Mouse (Mus musculus): Measurements from ENCODE around the gene Gorasp1. TPM values are rescaled to one million over a fixed set of nuclear protein-coding genes. Genes with fewer than 3 reads are reported as not detected.
A peak's percentile ranks its signal among the peaks of the same experiment; 100 is the strongest.

Gorasp1 gene
- polyA plus RNA-seq, 2 experiments, result 6.1 to 9.1 TPM

GRCm38 (mm10) chr9:119893881-119894280 is 43.5 kb downstream of the Gorasp1 start:
- no peaks in the 10 kb centered on the region for H3K9me3 ChIP-seq (ENCODE audit: control insufficient read depth, low read length)
- no peak overlapping the region for H3K27ac ChIP-seq
- no peaks in the 10 kb centered on the region for H3K36me3 ChIP-seq (replicated peaks; ENCODE audit: control insufficient read depth, insufficient read depth, low read depth)
- 78% methylated on average over 5 of the region's 5 CpGs for WGBS (ENCODE audit: insufficient replicate concordance)
- peaks cover 11 to 14% of the 10 kb centered on the region in 2 experiments for H3K4me1 ChIP-seq (replicated peaks; ENCODE audit: control insufficient read depth in 2 of 2, insufficient read depth in 2 of 2, low read length in 1 of 2)
- no peak overlapping the region for H3K9ac ChIP-seq (replicated peaks)
- no peaks in the 10 kb centered on the region for H3K27me3 ChIP-seq (ENCODE audit: control insufficient read depth, insufficient read depth, low read length)
- TF ChIP-seq EP300 (IDR thresholded peaks at IDR 0.05; ENCODE audit: low read depth), result no peak
- no peak for TF ChIP-seq CTCF (IDR thresholded peaks at IDR 0.05; ENCODE audit: low read depth)
- no peak for ATAC-seq (ENCODE audit: insufficient read depth)
- no peak for DNase-seq (ENCODE audit: low read depth in 3 of 3, low spot score in 3 of 3)
- H3K4me2 ChIP-seq (ENCODE audit: low read depth), result peak overlapping the region; percentile 94
- H3K4me3 ChIP-seq (ENCODE audit: insufficient read depth in 1 of 2, low read depth in 2 of 2, low read length in 2 of 2), result no peak overlapping the region; a peak in 1 of 4 replicates

- Histone ChIP-seq H3K4me3 (ENCODE audit: insufficient read depth in 1 of 2, low read depth in 2 of 2, low read length in 2 of 2) (no peak overlapping the region), H3K4me1 (replicated peaks; ENCODE audit: control insufficient read depth in 2 of 2, insufficient read depth in 2 of 2, low read length in 1 of 2) (peaks cover 7 to 8% of the 10 kb centered on the region in 2 experiments), H3K27me3 (ENCODE audit: control insufficient read depth, insufficient read depth, low read length) (no peaks in the 10 kb centered on the region), H3K9me3 (ENCODE audit: control insufficient read depth, low read length) (no peaks in the 10 kb centered on the region), H3K27ac (no peak overlapping the region), H3K36me3 (replicated peaks; ENCODE audit: control insufficient read depth, insufficient read depth, low read depth) (no peaks in the 10 kb centered on the region), H3K4me2 (ENCODE audit: low read depth) (no peak overlapping the region), H3K9ac (replicated peaks) (no peak overlapping the region)
- peak in 1 of 3 experiments; percentile 32 for DNase-seq (ENCODE audit: low read depth in 3 of 3, low spot score in 3 of 3)
- 33% methylated on average over 2 of the region's 2 CpGs for WGBS (ENCODE audit: insufficient replicate concordance)
- TF ChIP-seq CTCF (IDR thresholded peaks at IDR 0.05; ENCODE audit: low read depth) (peak; percentile 45; the same call in 1 of the 2 replicates), EP300 (IDR thresholded peaks at IDR 0.05; ENCODE audit: low read depth) (peak; percentile 30; the same call in 1 of the 2 replicates)
- ATAC-seq (ENCODE audit: insufficient read depth), result no peak
These were observed 46.7 kb downstream of the Gorasp1 start for GRCm38 (mm10) chr9:119890692-119891091.

- H3K9ac ChIP-seq (replicated peaks), result no peak overlapping the region
- H3K9me3 ChIP-seq (ENCODE audit: control insufficient read depth, low read length), result no peaks in the 10 kb centered on the region
- 66% methylated on average over 9 of the region's 9 CpGs for WGBS (ENCODE audit: insufficient replicate concordance)
- no peak overlapping the region for H3K27ac ChIP-seq
- H3K4me2 ChIP-seq (ENCODE audit: low read depth), result no peak overlapping the region
- no peaks in the 10 kb centered on the region for H3K36me3 ChIP-seq (replicated peaks; ENCODE audit: control insufficient read depth, insufficient read depth, low read depth)
- DNase-seq (ENCODE audit: low read depth in 3 of 3, low spot score in 3 of 3), result no peak
- H3K27me3 ChIP-seq (ENCODE audit: control insufficient read depth, insufficient read depth, low read length), result no peaks in the 10 kb centered on the region
- no peak overlapping the region for H3K4me3 ChIP-seq (ENCODE audit: insufficient read depth in 1 of 2, low read depth in 2 of 2, low read length in 2 of 2)
- peaks cover 3 to 5% of the 10 kb centered on the region in 2 experiments for H3K4me1 ChIP-seq (replicated peaks; ENCODE audit: control insufficient read depth in 2 of 2, insufficient read depth in 2 of 2, low read length in 1 of 2)
- TF ChIP-seq CTCF (IDR thresholded peaks at IDR 0.05; ENCODE audit: low read depth) (no peak), EP300 (IDR thresholded peaks at IDR 0.05; ENCODE audit: low read depth) (no peak)
- ATAC-seq (ENCODE audit: insufficient read depth), result no peak
These were observed 47.9 kb downstream of the Gorasp1 start for GRCm38 (mm10) chr9:119889446-119889845.

- Histone ChIP-seq H3K27me3 (ENCODE audit: control insufficient read depth, insufficient read depth, low read length) (no peaks in the 10 kb centered on the region), H3K4me3 (ENCODE audit: insufficient read depth in 1 of 2, low read depth in 2 of 2, low read length in 2 of 2) (no peak overlapping the region), H3K4me2 (ENCODE audit: low read depth) (no peak overlapping the region), H3K36me3 (replicated peaks; ENCODE audit: control insufficient read depth, insufficient read depth, low read depth) (no peaks in the 10 kb centered on the region), H3K4me1 (replicated peaks; ENCODE audit: control insufficient read depth in 2 of 2, insufficient read depth in 2 of 2, low read length in 1 of 2) (no peaks in the 10 kb centered on the region), H3K27ac (no peak overlapping the region), H3K9ac (replicated peaks) (no peak overlapping the region), H3K9me3 (ENCODE audit: control insufficient read depth, low read length) (no peaks in the 10 kb centered on the region)
- TF ChIP-seq EP300 (IDR thresholded peaks at IDR 0.05; ENCODE audit: low read depth), result no peak
- TF ChIP-seq CTCF (IDR thresholded peaks at IDR 0.05; ENCODE audit: low read depth), result no peak
- no peak for DNase-seq (ENCODE audit: low read depth in 3 of 3, low spot score in 3 of 3)
- WGBS (ENCODE audit: insufficient replicate concordance), result 70% methylated on average over 2 of the region's 2 CpGs
- ATAC-seq (ENCODE audit: insufficient read depth), result no peak
These were observed 48.5 kb downstream of the Gorasp1 start for GRCm38 (mm10) chr9:119888843-119889246.

DNA sequence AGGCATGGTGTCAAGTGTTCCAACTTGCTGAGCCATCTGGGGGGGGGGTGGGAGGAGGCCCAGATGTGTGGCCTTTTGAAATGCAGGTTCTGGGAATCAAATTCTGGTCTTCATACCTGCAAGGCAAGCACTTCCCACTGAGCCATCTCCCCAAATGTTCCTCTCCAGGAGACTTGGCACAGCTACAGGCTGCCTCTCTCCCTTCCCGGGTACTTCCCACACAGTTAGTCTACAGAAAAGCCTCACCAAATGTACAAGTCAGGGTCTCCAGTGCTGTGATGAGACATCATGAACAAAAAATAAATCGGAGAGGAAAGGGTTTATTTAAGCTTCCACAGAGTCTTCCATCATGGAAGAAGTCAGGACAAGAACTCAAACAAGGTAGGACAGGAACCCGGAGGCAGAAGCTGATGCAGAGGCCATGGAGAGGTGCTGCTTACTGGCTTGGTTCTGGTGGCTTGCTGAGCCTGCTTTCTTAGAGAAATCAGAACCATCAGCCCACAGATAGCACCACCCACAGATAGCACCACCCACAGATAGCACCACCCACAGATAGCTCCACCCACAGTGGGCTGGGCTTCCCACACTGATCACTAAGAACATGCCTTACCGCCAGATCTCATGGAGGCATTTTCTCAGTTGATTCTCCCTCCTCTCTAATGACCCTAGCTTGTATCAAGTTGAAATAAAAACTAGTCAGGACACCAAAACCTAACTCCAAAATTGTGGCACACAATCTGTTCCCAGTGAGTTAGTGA is 50.0 kb downstream of the Gorasp1 start:
- DNase-seq (ENCODE audit: low read depth in 3 of 3, low spot score in 3 of 3) (peak in 1 of 3 experiments; percentile 9), ATAC-seq (ENCODE audit: insufficient read depth) (no peak)
- no peak overlapping the region for H3K4me3 ChIP-seq (ENCODE audit: insufficient read depth in 1 of 2, low read depth in 2 of 2, low read length in 2 of 2)
- 64% methylated on average over 4 of the region's 4 CpGs for WGBS (ENCODE audit: insufficient replicate concordance)
- H3K9ac ChIP-seq (replicated peaks), result no peak overlapping the region
- no peaks in the 10 kb centered on the region for H3K36me3 ChIP-seq (replicated peaks; ENCODE audit: control insufficient read depth, insufficient read depth, low read depth)
- no peaks in the 10 kb centered on the region for H3K4me1 ChIP-seq (replicated peaks; ENCODE audit: control insufficient read depth in 2 of 2, insufficient read depth in 2 of 2, low read length in 1 of 2)
- H3K27me3 ChIP-seq (ENCODE audit: control insufficient read depth, insufficient read depth, low read length), result no peaks in the 10 kb centered on the region
- no peak overlapping the region for H3K27ac ChIP-seq
- TF ChIP-seq CTCF (IDR thresholded peaks at IDR 0.05; ENCODE audit: low read depth) (no peak), EP300 (IDR thresholded peaks at IDR 0.05; ENCODE audit: low read depth) (no peak)
- H3K9me3 ChIP-seq (ENCODE audit: control insufficient read depth, low read length), result no peaks in the 10 kb centered on the region
- no peak overlapping the region for H3K4me2 ChIP-seq (ENCODE audit: low read depth)

Other genes with a start within 250 kb of the Gorasp1 start
- gene Scn10a, start 218.2 kb downstream of the Gorasp1 start, polyA plus RNA-seq (2012; rRNA removed), result 0.08 and 0.11 TPM in 2 replicates
- 0.06 TPM in 1 of 2 replicates, not detected in the other for gene Scn10a, start 218.2 kb downstream of the Gorasp1 start, polyA plus RNA-seq (2014; fragmentation: Nextera tagmentation; extraction: Ambion mirVana)
- gene Scn11a, start 112.1 kb downstream of the Gorasp1 start, polyA plus RNA-seq (2012; rRNA removed), result 0.01 TPM in 1 of 2 replicates, not detected in the other
- gene Scn11a, start 112.1 kb downstream of the Gorasp1 start, polyA plus RNA-seq (2014; fragmentation: Nextera tagmentation; extraction: Ambion mirVana), result not detected in 2 replicates
- gene Wdr48, start 42.7 kb downstream of the Gorasp1 start, polyA plus RNA-seq (2012; rRNA removed), result 11.0 and 16.1 TPM in 2 replicates
- gene Wdr48, start 42.7 kb downstream of the Gorasp1 start, polyA plus RNA-seq (2014; fragmentation: Nextera tagmentation; extraction: Ambion mirVana), result 20.6 and 25.6 TPM in 2 replicates
- 0.22 and 0.28 TPM in 2 replicates for gene Ttc21a, start within 50 bp of the Gorasp1 start, polyA plus RNA-seq (2012; rRNA removed)
- gene Ttc21a, start within 50 bp of the Gorasp1 start, polyA plus RNA-seq (2014; fragmentation: Nextera tagmentation; extraction: Ambion mirVana), result 0.11 and 0.25 TPM in 2 replicates
- gene Csrnp1, start 47.1 kb upstream of the Gorasp1 start, polyA plus RNA-seq (2012; rRNA removed), result 2.1 and 2.2 TPM in 2 replicates
- gene Csrnp1, start 47.1 kb upstream of the Gorasp1 start, polyA plus RNA-seq (2014; fragmentation: Nextera tagmentation; extraction: Ambion mirVana), result 0.38 and 0.44 TPM in 2 replicates
- gene Xirp1, start 86.0 kb upstream of the Gorasp1 start, polyA plus RNA-seq (2012; rRNA removed), result not detected in 2 replicates
- not detected in 2 replicates for gene Xirp1, start 86.0 kb upstream of the Gorasp1 start, polyA plus RNA-seq (2014; fragmentation: Nextera tagmentation; extraction: Ambion mirVana)
- gene Cx3cr1, start 132.3 kb upstream of the Gorasp1 start, polyA plus RNA-seq (2012; rRNA removed), result 1.4 and 1.5 TPM in 2 replicates
- gene Cx3cr1, start 132.3 kb upstream of the Gorasp1 start, polyA plus RNA-seq (2014; fragmentation: Nextera tagmentation; extraction: Ambion mirVana), result 0.69 and 1.3 TPM in 2 replicates
- gene Ccr8, start 154.5 kb upstream of the Gorasp1 start, polyA plus RNA-seq (2012; rRNA removed), result not detected in 2 replicates
- gene Ccr8, start 154.5 kb upstream of the Gorasp1 start, polyA plus RNA-seq (2014; fragmentation: Nextera tagmentation; extraction: Ambion mirVana), result not detected in 2 replicates
- 94.3 and 106 TPM in 2 replicates for gene Slc25a38, start 172.8 kb upstream of the Gorasp1 start, polyA plus RNA-seq (2012; rRNA removed)
- gene Slc25a38, start 172.8 kb upstream of the Gorasp1 start, polyA plus RNA-seq (2014; fragmentation: Nextera tagmentation; extraction: Ambion mirVana), result 118 and 136 TPM in 2 replicates
- 1,110 and 1,446 TPM in 2 replicates for gene Rpsa, start 190.1 kb upstream of the Gorasp1 start, polyA plus RNA-seq (2012; rRNA removed)
- 1,498 and 1,559 TPM in 2 replicates for gene Rpsa, start 190.1 kb upstream of the Gorasp1 start, polyA plus RNA-seq (2014; fragmentation: Nextera tagmentation; extraction: Ambion mirVana)
- gene Mobp, start 212.1 kb upstream of the Gorasp1 start, polyA plus RNA-seq (2012; rRNA removed), result 0.01 TPM in 1 of 2 replicates, not detected in the other
- gene Mobp, start 212.1 kb upstream of the Gorasp1 start, polyA plus RNA-seq (2014; fragmentation: Nextera tagmentation; extraction: Ambion mirVana), result not detected in 2 replicates

Measured in liver, embryonic 14.5 days (tissue).